Mouse (Mus musculus): ENCODE data around the gene Cep128.

- TF ChIP-seq ZMIZ1 (IDR thresholded peaks at IDR 0.05; ENCODE audit: low read depth, low read length) (no peak), POLR2A (IDR thresholded peaks at IDR 0.05; ENCODE audit: low read depth, low read length) (no peak)
These were observed 79.2 kb downstream of the Cep128 start for GRCm38 (mm10) chr12:91305038-91305437.
